Mouse (Mus musculus): ENCODE results near the gene Krt222. TPM values are rescaled to one million over a fixed set of nuclear protein-coding genes. Genes with fewer than 3 reads are reported as not detected.

The Krt222 gene
- polyA plus RNA-seq (2012; rRNA removed; ENCODE audit: low replicate concordance): 0.32 and 0.82 TPM in 2 replicates

DNA sequence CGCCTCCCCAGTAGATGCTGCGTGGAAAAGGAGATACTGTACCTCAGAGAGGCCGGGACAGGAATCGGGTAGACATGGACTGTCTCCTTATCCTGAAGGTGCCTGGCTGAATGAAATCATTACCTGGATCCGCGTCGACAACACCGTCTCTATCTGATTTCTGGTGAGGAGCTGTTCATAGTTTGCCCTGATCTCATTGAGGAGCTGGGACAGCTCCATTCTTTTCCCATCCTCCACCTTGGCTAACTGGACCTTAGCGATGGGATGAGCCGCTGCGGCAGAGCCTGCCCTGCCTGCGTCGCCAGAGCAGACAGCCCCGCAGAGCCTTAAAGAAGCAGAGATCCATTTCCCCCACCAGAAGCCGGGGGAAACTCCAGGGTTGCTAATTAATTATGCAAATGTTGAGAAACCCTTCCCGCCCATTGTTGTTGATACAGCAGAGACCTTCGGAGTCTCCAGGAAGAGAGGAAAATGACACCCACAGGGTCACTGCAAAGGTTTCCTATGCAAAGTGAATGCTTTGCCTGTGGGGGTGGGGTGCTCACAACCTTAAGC, at the start of gene Krt222:
TSS of gene Krt222 (minus strand) at position 266 of the 555 bp plus-strand sequence.

DNA sequence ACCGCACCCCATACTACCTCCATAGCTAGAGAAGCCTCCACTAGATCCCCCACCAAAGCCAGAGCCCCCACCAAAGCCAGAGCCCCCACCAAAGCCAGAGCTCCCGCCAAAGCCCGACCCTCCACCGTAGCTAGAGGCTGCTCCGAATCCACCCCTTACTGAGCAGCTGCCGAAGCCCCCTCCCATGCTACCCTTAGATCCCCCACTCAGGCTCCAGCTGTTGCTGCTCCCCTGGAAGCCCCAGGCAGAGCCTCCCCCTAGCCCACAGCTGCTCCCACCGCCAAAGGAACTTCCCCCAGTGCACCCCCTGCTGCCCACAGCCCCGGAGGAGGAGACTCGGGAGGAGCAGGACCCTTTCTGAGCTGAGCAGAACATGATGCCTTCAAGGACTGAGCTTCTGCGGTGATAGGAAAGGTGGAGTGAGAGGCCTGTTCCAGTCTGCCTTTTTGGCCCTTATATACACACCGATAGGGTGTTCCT, 41.0 kb upstream of the Krt222 start, which contains the start of gene Krt24:
TSS of gene Krt24 (minus strand) at position 430 of the 480 bp plus-strand sequence.

DNA sequence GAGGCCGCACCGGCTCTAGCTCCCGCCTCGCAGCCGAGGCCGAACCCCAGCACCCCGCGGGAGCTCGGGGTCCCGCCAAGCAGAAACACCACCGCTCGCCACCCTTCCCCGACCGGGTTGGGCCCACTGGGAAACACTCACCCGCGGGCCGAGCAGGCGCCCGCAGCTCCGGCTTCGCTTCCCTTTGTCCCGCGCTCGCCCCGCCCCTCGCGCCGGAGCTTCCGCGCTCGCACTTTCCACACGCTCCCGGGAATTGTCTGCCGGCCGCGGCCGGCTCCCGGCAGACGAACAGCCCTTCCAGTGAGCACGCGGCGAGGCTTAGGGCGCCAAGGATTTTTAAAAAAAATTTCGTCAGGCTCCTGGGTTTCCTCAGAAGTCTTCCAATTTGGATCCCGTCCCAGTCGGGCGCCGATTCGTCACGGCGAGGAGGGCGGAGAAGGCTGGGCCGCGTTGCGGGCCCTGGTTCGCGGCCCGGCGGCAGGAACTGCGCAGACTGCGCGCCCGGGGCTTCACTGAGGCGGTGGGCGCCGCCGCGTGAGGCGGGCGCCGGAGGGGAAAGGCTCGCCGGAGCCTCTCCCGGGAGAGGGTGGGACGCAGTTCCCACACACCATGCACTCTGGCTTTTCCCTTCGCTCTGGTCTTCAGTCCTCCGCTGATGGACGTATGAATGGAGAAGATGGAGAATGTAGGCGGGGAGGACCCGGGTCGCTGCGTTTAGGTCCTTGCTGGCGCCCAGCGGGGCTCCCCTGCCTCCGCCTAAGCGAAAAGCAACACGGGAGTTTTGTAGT, 13.4 kb downstream of the Krt222 start, which contains the start of gene Smarce1:
TSS of gene Smarce1 (minus strand) at position 757 of the 788 bp plus-strand sequence.

Other genes starting within 250 kb of the Krt222 start
- 1.7 and 2.0 TPM in 2 replicates for gene Top2a, start 219.9 kb downstream of the Krt222 start, polyA plus RNA-seq (2012; rRNA removed; ENCODE audit: low replicate concordance)
- gene Igfbp4, start 202.8 kb downstream of the Krt222 start, polyA plus RNA-seq (2012; rRNA removed; ENCODE audit: low replicate concordance): 630 and 848 TPM in 2 replicates
- gene Tns4, start 154.8 kb downstream of the Krt222 start, polyA plus RNA-seq (2012; rRNA removed; ENCODE audit: low replicate concordance): 8.4 and 12.1 TPM in 2 replicates
- 92.7 and 174 TPM in 2 replicates for gene Ccr7, start 89.0 kb downstream of the Krt222 start, polyA plus RNA-seq (2012; rRNA removed; ENCODE audit: low replicate concordance)
- 14.3 and 17.3 TPM in 2 replicates for gene Smarce1, start 13.1 kb downstream of the Krt222 start, polyA plus RNA-seq (2012; rRNA removed; ENCODE audit: low replicate concordance)
- gene Krt24, start 41.2 kb upstream of the Krt222 start, polyA plus RNA-seq (2012; rRNA removed; ENCODE audit: low replicate concordance): 0.17 TPM in 1 of 2 replicates, not detected in the other
- not detected in 2 replicates for gene Krt25, start 78.9 kb upstream of the Krt222 start, polyA plus RNA-seq (2012; rRNA removed; ENCODE audit: low replicate concordance)
- gene Krt26, start 93.9 kb upstream of the Krt222 start, polyA plus RNA-seq (2012; rRNA removed; ENCODE audit: low replicate concordance): not detected in 2 replicates
- not detected in 2 replicates for gene Krt27, start 107.0 kb upstream of the Krt222 start, polyA plus RNA-seq (2012; rRNA removed; ENCODE audit: low replicate concordance)
- gene Krt28, start 130.8 kb upstream of the Krt222 start, polyA plus RNA-seq (2012; rRNA removed; ENCODE audit: low replicate concordance): not detected in 2 replicates
- 2.3 and 24.1 TPM in 2 replicates for gene Krt10, start 145.3 kb upstream of the Krt222 start, polyA plus RNA-seq (2012; rRNA removed; ENCODE audit: low replicate concordance)
- not detected in 2 replicates for gene Krt12, start 178.2 kb upstream of the Krt222 start, polyA plus RNA-seq (2012; rRNA removed; ENCODE audit: low replicate concordance)
- 0.13 and 0.25 TPM in 2 replicates for gene Krt20, start 194.1 kb upstream of the Krt222 start, polyA plus RNA-seq (2012; rRNA removed; ENCODE audit: low replicate concordance)
- 2.8 and 3.9 TPM in 2 replicates for gene Krt23, start 249.1 kb upstream of the Krt222 start, polyA plus RNA-seq (2012; rRNA removed; ENCODE audit: low replicate concordance)

All from mammary gland, adult 2 months (tissue).